Mouse (Mus musculus) kidney, adult 8-10 months (tissue): ENCODE data around the gene Uqcc2.

ENCODE experiments used
- DNase-seq, 2 experiments: peaks; one replicate each; pipeline ENCODE4 v3.0.0; 2022

The Uqcc2 gene

GRCm38 (mm10) chr17:27154256-27154655 is 20.5 kb upstream of the Uqcc2 start:
- no peak for DNase-seq

GRCm38 (mm10) chr17:27153773-27154193 is 20.1 kb upstream of the Uqcc2 start:
- no peak for DNase-seq

GRCm38 (mm10) chr17:27152976-27153723 is 19.4 kb upstream of the Uqcc2 start:
- DNase-seq = no peak

- DNase-seq = no peak
Observed at GRCm38 (mm10) chr17:27151411-27151810, 17.7 kb upstream of the Uqcc2 start.

GRCm38 (mm10) chr17:27150871-27151270 is 17.2 kb upstream of the Uqcc2 start:
- no peak for DNase-seq

GRCm38 (mm10) chr17:27146323-27146923 is 12.7 kb upstream of the Uqcc2 start:
- no peak for DNase-seq

- DNase-seq = no peak
Observed at GRCm38 (mm10) chr17:27144152-27144551, 10.4 kb upstream of the Uqcc2 start.

- DNase-seq = peak; percentile 20 to 48
Observed at GRCm38 (mm10) chr17:27141971-27142450, 8.3 kb upstream of the Uqcc2 start.

- DNase-seq = no peak
Observed at GRCm38 (mm10) chr17:27140262-27140661, 6.5 kb upstream of the Uqcc2 start.

GRCm38 (mm10) chr17:27139304-27139703 is 5.6 kb upstream of the Uqcc2 start:
- DNase-seq = no peak

GRCm38 (mm10) chr17:27138396-27138795 is 4.7 kb upstream of the Uqcc2 start:
- no peak for DNase-seq

GRCm38 (mm10) chr17:27134715-27135114 is 999 bp upstream of the Uqcc2 start:
- DNase-seq = no peak

- no peak for DNase-seq
Observed at GRCm38 (mm10) chr17:27134187-27134586, 471 bp upstream of the Uqcc2 start.

GRCm38 (mm10) chr17:27132238-27132637 is 1.5 kb downstream of the Uqcc2 start:
- no peak for DNase-seq

- DNase-seq = no peak
Observed at GRCm38 (mm10) chr17:27131240-27131665, 2.5 kb downstream of the Uqcc2 start.

GRCm38 (mm10) chr17:27130246-27130645 is 3.5 kb downstream of the Uqcc2 start:
- DNase-seq = no peak

- no peak for DNase-seq
Observed at GRCm38 (mm10) chr17:27129819-27130218, 3.9 kb downstream of the Uqcc2 start.

GRCm38 (mm10) chr17:27129291-27129690 is 4.4 kb downstream of the Uqcc2 start:
- DNase-seq = no peak

GRCm38 (mm10) chr17:27128189-27128588 is 5.5 kb downstream of the Uqcc2 start:
- DNase-seq = no peak

GRCm38 (mm10) chr17:27126974-27127373 is 6.7 kb downstream of the Uqcc2 start:
- DNase-seq = no peak

GRCm38 (mm10) chr17:27125669-27126202 is 8.0 kb downstream of the Uqcc2 start:
- no peak for DNase-seq

GRCm38 (mm10) chr17:27125185-27125584 is 8.5 kb downstream of the Uqcc2 start:
- DNase-seq = peak; percentile 39 to 68

- no peak for DNase-seq
Observed at GRCm38 (mm10) chr17:27123813-27124375, 9.8 kb downstream of the Uqcc2 start.

- DNase-seq = no peak
Observed at GRCm38 (mm10) chr17:27123103-27123502, 10.6 kb downstream of the Uqcc2 start.
